Mouse (Mus musculus) MEL (cell line): ENCODE results near the gene Acadm. TPM values are rescaled to one million over a fixed set of nuclear protein-coding genes. Genes with fewer than 3 reads are reported as not detected.
A peak's percentile ranks its signal among the peaks of the same experiment; 100 is the strongest.

Source experiments
- DNase-seq: peaks from one replicate; pipeline ENCODE4 v3.0.0; 2011; ENCODE audit warnings: low read depth, low spot score
- H3K27ac ChIP-seq: 2 replicates; pipeline ENCODE4 v1.5.1; 2012; ENCODE audit warnings: low read depth, mild to moderate bottlenecking, control low read depth, low read length, moderate library complexity; ENCODE audit not compliant: control insufficient read depth
- H3K27me3 ChIP-seq, 2 experiments: fragments of 150-350 bp in 1 of 2; sonication (generic) in 1 of 2; 2 replicates each; pipeline ENCODE4 v1.6.1; 2012; ENCODE audit warnings: low read length in 2 of 2, mild to moderate bottlenecking in 2 of 2, improper control_type of control experiment in 1 of 2, moderate library complexity in 1 of 2; ENCODE audit not compliant: insufficient read depth in 2 of 2, control insufficient read depth in 1 of 2
- H3K36me3 ChIP-seq, 2 experiments: 2 replicates each; pipeline ENCODE4 v1.6.1; 2012 to 2014; ENCODE audit warnings: low read length in 2 of 2, improper control_type of control experiment in 1 of 2, inconsistent platforms in 1 of 2, mild to moderate bottlenecking in 1 of 2; ENCODE audit not compliant: insufficient read depth in 2 of 2, control insufficient read depth in 1 of 2
- H3K4me1 ChIP-seq, 2 experiments: fragments of 150-350 bp in 1 of 2; sonication (generic) in 1 of 2; 2 replicates each; pipeline ENCODE4 v1.6.1; 2012; ENCODE audit warnings: low read length in 2 of 2, improper control_type of control experiment in 1 of 2, mild to moderate bottlenecking in 1 of 2; ENCODE audit not compliant: insufficient read depth in 2 of 2, control insufficient read depth in 1 of 2
- H3K4me3 ChIP-seq, 2 experiments: fragments of 150-350 bp in 1 of 2; sonication (generic) in 1 of 2; 2 replicates each; pipeline ENCODE4 v1.5.1; 2012; ENCODE audit warnings: low read depth in 2 of 2, low read length in 2 of 2, mild to moderate bottlenecking in 2 of 2, moderate library complexity in 2 of 2, control low read depth in 1 of 2, improper control_type of control experiment in 1 of 2; ENCODE audit not compliant: control insufficient read depth in 1 of 2, insufficient read depth in 1 of 2
- H3K79me2 ChIP-seq: 2 replicates; pipeline ENCODE4 v1.6.1; 2012; ENCODE audit warnings: mild to moderate bottlenecking, low read length, moderate library complexity; ENCODE audit not compliant: control insufficient read depth, poor library complexity, insufficient read depth
- H3K9ac ChIP-seq: 2 replicates; pipeline ENCODE4 v1.6.1; 2012; ENCODE audit warnings: low read depth, mild to moderate bottlenecking, control low read depth, low read length, moderate library complexity; ENCODE audit not compliant: control insufficient read depth, poor library complexity, severe bottlenecking
- H3K9me3 ChIP-seq: fragments of 150-350 bp; sonication (generic); replicated peaks from 2 replicates; pipeline ENCODE4 v1.6.1; 2012; ENCODE audit warnings: mild to moderate bottlenecking, low read length, improper control_type of control experiment, moderate library complexity; ENCODE audit not compliant: insufficient read depth
- CHD2 ChIP-seq: IDR thresholded peaks from 2 replicates; pipeline ENCODE4 v1.6.1; 2011; ENCODE audit warnings: low read length, improper control_type of control experiment
- E2F4 ChIP-seq: IDR thresholded peaks from 2 replicates; pipeline ENCODE4 v1.6.1; 2011; ENCODE audit warnings: low read depth, low read length, improper control_type of control experiment, borderline replicate concordance
- EP300 ChIP-seq, 2 experiments: IDR thresholded peaks; 2 replicates each; pipeline ENCODE4 v1.6.1; 2011; ENCODE audit warnings: improper control_type of control experiment in 2 of 2, low read length in 2 of 2, low read depth in 1 of 2, mild to moderate bottlenecking in 1 of 2
- JUND ChIP-seq: IDR thresholded peaks from 2 replicates; pipeline ENCODE4 v1.6.1; 2011; ENCODE audit warnings: low read depth, mild to moderate bottlenecking, improper control_type of control experiment, low read length
- NRF1 ChIP-seq: IDR thresholded peaks from 2 replicates; pipeline ENCODE4 v1.6.1; 2014; ENCODE audit warnings: low read depth, mild to moderate bottlenecking, inconsistent platforms, low read length, improper control_type of control experiment, moderate library complexity; ENCODE audit not compliant: poor library complexity, insufficient read depth, severe bottlenecking
- POLR2A ChIP-seq, 2 experiments: IDR thresholded peaks; 2 replicates each; pipeline ENCODE4 v1.6.1; 2011 to 2012; ENCODE audit warnings: low read length in 2 of 2, mild to moderate bottlenecking in 2 of 2, control low read depth in 1 of 2, improper control_type of control experiment in 1 of 2, low read depth in 1 of 2, moderate library complexity in 1 of 2; ENCODE audit not compliant: control insufficient read depth in 1 of 2, insufficient read depth in 1 of 2, poor library complexity in 1 of 2
- POLR2AphosphoS5 ChIP-seq: IDR thresholded peaks from 2 replicates; pipeline ENCODE4 v1.6.1; 2012; ENCODE audit warnings: low read depth, borderline replicate concordance, mild to moderate bottlenecking, inconsistent platforms, low read length, moderate library complexity, mixed read lengths
- TBP ChIP-seq: IDR thresholded peaks from 2 replicates; pipeline ENCODE4 v1.8.0; 2011; ENCODE audit warnings: low read depth, low read length, improper control_type of control experiment
- USF1 ChIP-seq: IDR thresholded peaks from 2 replicates; pipeline ENCODE4 v1.6.1; 2014; ENCODE audit warnings: low read depth, mild to moderate bottlenecking, inconsistent platforms, low read length, improper control_type of control experiment, moderate library complexity
- USF2 ChIP-seq, 2 experiments: IDR thresholded peaks; 2 replicates each; pipeline ENCODE4 v1.6.1; 2011 to 2012; ENCODE audit warnings: improper control_type of control experiment in 2 of 2, low read length in 2 of 2, borderline replicate concordance in 1 of 2, inconsistent platforms in 1 of 2, low read depth in 1 of 2, mild to moderate bottlenecking in 1 of 2; ENCODE audit not compliant: insufficient read depth in 1 of 2
- polyA plus RNA-seq, 2 experiments: library from polyadenylated mRNA; stranded (reverse) in 1 of 2; unstranded in 1 of 2; fragments of >175 nt in 1 of 2; fragments of >200 nt in 1 of 2; gene quantifications; 2 replicates each; pipeline versions ENCODE4 v1.2.1 to v1.2.4; 2012; ENCODE audit warnings: low replicate concordance in 2 of 2, low read depth in 1 of 2; ENCODE audit not compliant: insufficient read length in 2 of 2, insufficient read depth in 1 of 2, missing spikeins in 1 of 2
- total RNA-seq: library from RNA; depleted of rRNA; stranded (reverse); fragments of 300-350 nt; gene quantifications from 2 replicates; pipeline ENCODE4 v1.2.3, GENCODE M21; 2012

Acadm gene
- total and polyA plus RNA-seq, 3 experiments: 36.7 to 44.3 TPM; not detected in 1

DNA sequence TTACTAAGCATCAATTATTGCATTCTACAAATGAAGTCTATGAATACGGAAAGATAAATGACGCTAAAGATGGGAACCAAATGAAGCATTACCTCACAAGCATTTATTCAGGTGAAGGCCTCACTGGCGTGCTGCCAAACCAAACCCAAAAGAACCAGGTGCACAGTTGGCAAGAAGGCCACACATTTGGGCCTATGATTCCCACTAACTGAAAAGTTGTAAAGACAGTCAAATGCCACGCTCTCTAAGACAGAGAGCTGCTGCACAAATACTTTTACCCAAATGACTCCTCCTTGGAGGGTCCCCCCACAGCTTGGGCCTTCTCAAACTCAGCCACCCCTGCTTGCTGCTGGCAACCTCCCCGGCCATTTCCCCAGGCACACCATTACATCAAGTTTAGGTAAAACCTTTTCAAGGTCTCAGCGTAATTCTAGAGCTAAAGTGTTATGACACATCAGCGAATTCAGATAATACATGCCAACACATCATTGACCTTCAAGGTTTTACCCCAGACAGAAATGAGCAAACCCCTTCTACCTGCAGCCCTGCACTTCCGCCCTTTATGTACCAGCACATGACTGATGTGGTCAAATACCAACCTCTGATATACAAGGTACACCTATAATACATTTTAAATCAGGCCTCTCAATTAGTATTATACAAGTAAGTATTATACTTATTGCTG lies 33.1 kb downstream of the Acadm start:
- Histone ChIP-seq H3K27me3 (no peaks in the 10 kb centered on the region), H3K4me1 (peaks cover 2 to 8% of the 10 kb centered on the region in 2 experiments; a peak in 2 of 4 replicates), H3K36me3 (peaks cover 43 to 44% of the 10 kb centered on the region in 2 experiments)

DNA sequence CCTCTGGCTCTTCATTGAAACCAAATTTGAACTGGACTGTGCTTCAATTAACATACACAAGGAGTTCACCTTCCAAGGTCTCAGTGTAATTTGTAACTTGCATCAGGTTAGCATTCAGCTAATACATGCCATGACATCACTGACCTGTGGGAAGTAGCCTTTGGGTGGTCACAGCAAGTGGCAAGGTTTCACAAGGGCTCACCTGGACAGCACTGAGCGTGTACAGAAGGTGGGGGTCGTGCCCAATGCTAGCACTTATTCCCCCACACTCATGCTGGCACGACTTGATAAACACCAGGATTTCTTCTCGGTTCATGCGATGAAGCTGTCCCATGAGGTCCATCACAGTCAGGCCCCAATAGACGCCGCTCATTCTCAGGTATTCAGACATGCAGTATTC lies 33.9 kb downstream of the Acadm start:
- Histone ChIP-seq H3K27ac (peak overlapping the region; percentile 93), H3K4me1 (peaks cover 2 to 8% of the 10 kb centered on the region in 2 experiments; a peak in 2 of 4 replicates)

More for the DNA sequence above, 33.1 kb downstream of the Acadm start:
- H3K27ac ChIP-seq: peak overlapping the region; percentile 93
- TF ChIP-seq TBP: 0 out of 2 replicates have a peak, but pooled peaks have one; percentile 56
- TF ChIP-seq CHD2: no peak
- TF ChIP-seq POLR2A (IDR thresholded peaks at IDR 0.05; ENCODE audit: control insufficient read depth in 1 of 2, insufficient read depth in 1 of 2, low read depth in 1 of 2, low read length in 2 of 2, poor library complexity in 1 of 2): peak in 1 of 2 experiments; percentile 54; a peak in 2 of 4 replicates
- H3K9me3 ChIP-seq: no peaks in the 10 kb centered on the region
- DNase-seq: peak; percentile 56
- peaks cover 56% of the 10 kb centered on the region for H3K79me2 ChIP-seq
- peak overlapping the region; percentile 91 for H3K9ac ChIP-seq
- H3K4me3 ChIP-seq: peak overlapping the region; percentile 68 to 88

GRCm38 (mm10) chr3:153908919-153909318 lies 35.5 kb downstream of the Acadm start:
- peak overlapping the region; percentile 91 for H3K9ac ChIP-seq
- H3K79me2 ChIP-seq: peaks cover 56% of the 10 kb centered on the region
- H3K27ac ChIP-seq: peak overlapping the region; percentile 93
- peak; percentile 47 for DNase-seq
- H3K27me3 ChIP-seq: no peaks in the 10 kb centered on the region
- peak; percentile 25 to 63; a peak in 2 of 4 replicates for TF ChIP-seq POLR2A (IDR thresholded peaks at IDR 0.05; ENCODE audit: control insufficient read depth in 1 of 2, insufficient read depth in 1 of 2, low read depth in 1 of 2, low read length in 2 of 2, poor library complexity in 1 of 2)
- no peak for TF ChIP-seq USF1
- TF ChIP-seq POLR2AphosphoS5: 0 out of 2 replicates have a peak, but pooled peaks have one; percentile 38
- no peak for TF ChIP-seq NRF1
- no peak for TF ChIP-seq E2F4
- peaks cover 0 to 1% of the 10 kb centered on the region in 2 experiments; a peak in 1 of 4 replicates for H3K4me1 ChIP-seq
- H3K4me3 ChIP-seq: peak overlapping the region; percentile 68 to 88
- H3K36me3 ChIP-seq: peaks cover 37 to 43% of the 10 kb centered on the region in 2 experiments
- no peaks in the 10 kb centered on the region for H3K9me3 ChIP-seq

More for the DNA sequence above, 33.9 kb downstream of the Acadm start:
- Histone ChIP-seq H3K27me3 (no peaks in the 10 kb centered on the region), H3K36me3 (peaks cover 43 to 45% of the 10 kb centered on the region in 2 experiments), H3K79me2 (peaks cover 56% of the 10 kb centered on the region), H3K9me3 (no peaks in the 10 kb centered on the region), H3K4me3 (peak overlapping the region; percentile 68 to 88), H3K9ac (peak overlapping the region; percentile 91)
- TF ChIP-seq JUND (no peak), USF2 (IDR thresholded peaks at IDR 0.05; ENCODE audit: borderline replicate concordance in 1 of 2, insufficient read depth in 1 of 2, low read depth in 1 of 2, low read length in 2 of 2) (no peak), POLR2A (IDR thresholded peaks at IDR 0.05; ENCODE audit: control insufficient read depth in 1 of 2, insufficient read depth in 1 of 2, low read depth in 1 of 2, low read length in 2 of 2, poor library complexity in 1 of 2) (peak in 1 of 2 experiments; percentile 34; a peak in 1 of 4 replicates), EP300 (IDR thresholded peaks at IDR 0.05; ENCODE audit: low read depth in 1 of 2, low read length in 2 of 2) (no peak), POLR2AphosphoS5 (peak; percentile 13; the same call in 1 of the 2 replicates)
- no peak for DNase-seq
